In genomic region chr6:112949220-112949619, GRCm38 (mm10) we compare ENCODE assay signal across 18 mouse cellular contexts. TPM values are rescaled to one million over a fixed set of nuclear protein-coding genes. Genes with fewer than 3 reads are reported as not detected.
DNase-seq lines count a peak whose midpoint lies in the region; ATAC-seq and TF ChIP-seq lines count a peak whose summit lies in the region.
"Had no signal": no experiment of that assay in that cellular context is flagged by ENCODE, and none has a peak within 500 bp of the region (broad histone marks: within the 10 kb centered on the region; RNA-seq: fewer than 3 reads in every experiment).

No protein-coding gene starts in this region.

- no peak overlapping the region for H3K4me3 ChIP-seq in kidney, embryonic 14.5 days (ENCODE audit: low read length)
- H3K4me3 ChIP-seq in midbrain, embryonic 14.5 days (replicated peaks; ENCODE audit: low read depth, low read length), result no peak overlapping the region
- H3K4me3 ChIP-seq in midbrain, embryonic 15.5 days, result no peak overlapping the region
- no peak overlapping the region for H3K4me3 ChIP-seq in myocyte
- H3K4me3 ChIP-seq: heart, embryonic 13.5 days; liver, embryonic 15.5 days; neural tube, embryonic 13.5 days had no signal

- no peak overlapping the region for H3ac ChIP-seq in myocyte (ENCODE audit: control insufficient read depth, insufficient read length)

- H3K27ac ChIP-seq in kidney, embryonic 14.5 days (ENCODE audit: low read depth, low read length), result 0 out of 2 replicates have a peak overlapping the region, but pooled peaks have one; percentile 24
- no peak overlapping the region for H3K27ac ChIP-seq in midbrain, embryonic 14.5 days (replicated peaks; ENCODE audit: low read depth, low read length)
- no peak overlapping the region for H3K27ac ChIP-seq in midbrain, embryonic 15.5 days
- H3K27ac ChIP-seq: heart, embryonic 13.5 days; liver, embryonic 15.5 days; neural tube, embryonic 13.5 days had no signal

- peaks cover 22% of the 10 kb centered on the region; the same call in 1 of the 2 replicates for H3K4me1 ChIP-seq in kidney, embryonic 14.5 days (ENCODE audit: control insufficient read depth, insufficient read depth, low read length)
- peaks cover 21% of the 10 kb centered on the region for H3K4me1 ChIP-seq in midbrain, embryonic 14.5 days (ENCODE audit: control insufficient read depth, insufficient read depth, low read length)
- H3K4me1 ChIP-seq in midbrain, embryonic 15.5 days, result peaks cover 22% of the 10 kb centered on the region

- peaks cover 19% of the 10 kb centered on the region for H3K79me2 ChIP-seq in myocyte (ENCODE audit: control insufficient read depth, insufficient read depth)

- H3K4me2 ChIP-seq in kidney, embryonic 14.5 days (replicated peaks; ENCODE audit: low read depth, low read length), result no peak overlapping the region
- peak overlapping the region; percentile 12; the same call in 1 of the 2 replicates for H3K4me2 ChIP-seq in midbrain, embryonic 14.5 days (ENCODE audit: low read length)
- no peak overlapping the region for H3K4me2 ChIP-seq in midbrain, embryonic 15.5 days
- H3K4me2 ChIP-seq in myocyte (ENCODE audit: low read depth), result peak overlapping the region; percentile 75
- H3K4me2 ChIP-seq: heart, embryonic 13.5 days; liver, embryonic 15.5 days; neural tube, embryonic 13.5 days had no signal

- WGBS in kidney, embryonic 14.5 days, result 38% methylated on average over 2 of the region's 2 CpGs
- 17% methylated on average over 2 of the region's 2 CpGs for WGBS in midbrain, embryonic 14.5 days
- 27% methylated on average over 2 of the region's 2 CpGs for WGBS in midbrain, embryonic 15.5 days

- no peak for TF ChIP-seq POLR2A in myocyte (IDR thresholded peaks at IDR 0.05; ENCODE audit: insufficient read length, low read depth)

- no peak for ATAC-seq in kidney, embryonic 14.5 days (ENCODE audit: low FRiP score, low TSS enrichment)
- ATAC-seq in midbrain, embryonic 14.5 days (ENCODE audit: low FRiP score, low TSS enrichment), result no peak
- no peak for ATAC-seq in midbrain, embryonic 15.5 days (replicated peaks)

- H3K36me3 ChIP-seq in kidney, embryonic 14.5 days (ENCODE audit: control insufficient read depth, insufficient read depth, low read length), result no peaks in the 10 kb centered on the region
- H3K36me3 ChIP-seq in midbrain, embryonic 14.5 days (ENCODE audit: control insufficient read depth, insufficient read depth, low read length), result no peaks in the 10 kb centered on the region
- no peaks in the 10 kb centered on the region for H3K36me3 ChIP-seq in midbrain, embryonic 15.5 days (replicated peaks)
- no peaks in the 10 kb centered on the region for H3K36me3 ChIP-seq in myocyte (ENCODE audit: control insufficient read depth, insufficient read depth)
- H3K36me3 ChIP-seq: heart, embryonic 13.5 days; liver, embryonic 15.5 days; neural tube, embryonic 13.5 days had no signal

- no peaks in the 10 kb centered on the region for H3K9me3 ChIP-seq in kidney, embryonic 14.5 days (ENCODE audit: control insufficient read depth, low read length)
- no peaks in the 10 kb centered on the region for H3K9me3 ChIP-seq in midbrain, embryonic 14.5 days (ENCODE audit: control insufficient read depth, low read length)
- no peaks in the 10 kb centered on the region for H3K9me3 ChIP-seq in midbrain, embryonic 15.5 days
- H3K9me3 ChIP-seq: heart, embryonic 13.5 days; liver, embryonic 15.5 days; neural tube, embryonic 13.5 days had no signal

- H3K27me3 ChIP-seq in kidney, embryonic 14.5 days (ENCODE audit: control insufficient read depth, insufficient read depth, low read length), result no peaks in the 10 kb centered on the region
- no peaks in the 10 kb centered on the region for H3K27me3 ChIP-seq in midbrain, embryonic 14.5 days (ENCODE audit: control insufficient read depth, insufficient read depth, low read length)
- H3K27me3 ChIP-seq in midbrain, embryonic 15.5 days (replicated peaks), result no peaks in the 10 kb centered on the region
- no peaks in the 10 kb centered on the region for H3K27me3 ChIP-seq in myocyte (ENCODE audit: control insufficient read depth, insufficient read depth, insufficient read length)
- H3K27me3 ChIP-seq: neural tube, embryonic 13.5 days; Patski had no signal

- DNase-seq in cerebellum, adult 9-10 months, result peak; percentile 16
- DNase-seq in cerebellum, postnatal 10 days, result no peak
- no peak for DNase-seq in kidney, adult 9 months
- DNase-seq in midbrain, embryonic 14.5 days, result no peak
- no peak for DNase-seq in ovary, postnatal 36 days (ENCODE audit: low spot score)
- DNase-seq: cerebellum, adult 8-10 months; heart, adult 11 months; heart, postnatal 36 days; kidney, postnatal 36 days; lung, postnatal 10 days; right cerebral cortex, postnatal 4 days had no signal

- H3K9ac ChIP-seq in kidney, embryonic 14.5 days (ENCODE audit: low read depth, low read length), result no peak overlapping the region
- no peak overlapping the region for H3K9ac ChIP-seq in midbrain, embryonic 14.5 days (replicated peaks; ENCODE audit: low read length)
- no peak overlapping the region for H3K9ac ChIP-seq in midbrain, embryonic 15.5 days
- H3K9ac ChIP-seq: heart, embryonic 13.5 days; liver, embryonic 15.5 days; neural tube, embryonic 13.5 days had no signal

TF ChIP-seq in myocyte, 11 proteins besides CTCF, POLR2A, EP300 and RAD21:
- no peak for TF ChIP-seq E2F4 (IDR thresholded peaks at IDR 0.05; ENCODE audit: insufficient read depth)
- no peak for TF ChIP-seq MYOG (IDR thresholded peaks at IDR 0.05; ENCODE audit: control insufficient read depth in 1 of 3, insufficient read depth in 1 of 3, insufficient read length in 2 of 3, low read depth in 2 of 3)
- TF ChIP-seq MAX (IDR thresholded peaks at IDR 0.05; ENCODE audit: low read depth), result no peak
- no peak for TF ChIP-seq POLR2AphosphoS2 (IDR thresholded peaks at IDR 0.05; ENCODE audit: insufficient read length, low read depth)
- TF ChIP-seq TCF12 (IDR thresholded peaks at IDR 0.05; ENCODE audit: insufficient read depth, poor library complexity, severe bottlenecking), result no peak
- TF ChIP-seq SRF (IDR thresholded peaks at IDR 0.05; ENCODE audit: control insufficient read depth, insufficient read length, low read depth), result no peak
- TF ChIP-seq CEBPB (IDR thresholded peaks at IDR 0.05; ENCODE audit: insufficient read depth, poor library complexity, severe bottlenecking), result no peak
- no peak for TF ChIP-seq REST (IDR thresholded peaks at IDR 0.05; ENCODE audit: insufficient read depth, insufficient read length)
- TF ChIP-seq USF1 (IDR thresholded peaks at IDR 0.05; ENCODE audit: low read depth), result no peak
- no peak for TF ChIP-seq MYOD1 (IDR thresholded peaks at IDR 0.05; ENCODE audit: control insufficient read depth in 1 of 3, insufficient read length in 2 of 3, low read depth in 2 of 3)
- no peak for TF ChIP-seq TCF3 (IDR thresholded peaks at IDR 0.05; ENCODE audit: insufficient read length, low read depth)

RNA-seq across cellular contexts. Expression of gene Srgap3, which starts 2.2 kb away (rescaled TPM):
- 4.6 and 6.9 TPM in 2 replicates for polyA plus RNA-seq in kidney, embryonic 14.5 days (2014; fragmentation: Nextera tagmentation; extraction: Ambion mirVana)
- 58.6 and 68.8 TPM in 2 replicates for polyA plus RNA-seq in midbrain, embryonic 14.5 days (2014; fragmentation: Nextera tagmentation; extraction: Ambion mirVana)
- polyA plus RNA-seq in midbrain, embryonic 15.5 days (2015; fragmentation: Nextera tagmentation; extraction: Ambion mirVana), result 39.7 and 44.6 TPM in 2 replicates
- 6.9 TPM for polyA plus RNA-seq in myocyte (2012; fragmentation: generic; extraction: Trizol)

Comparison
In these comparisons a context has a peak if more than half of its experiments do, and no peak if none do; other contexts are left out.
1. H3K4me2 ChIP-seq: peak in midbrain, embryonic 14.5 days (single experiment) and myocyte (single experiment); none in kidney, embryonic 14.5 days (single experiment) and midbrain, embryonic 15.5 days (single experiment).